Mouse (Mus musculus) gonadal fat pad, adult 2 months (tissue): Measurements from ENCODE around the gene Kctd20. TPM values are rescaled to one million over a fixed set of nuclear protein-coding genes. Genes with fewer than 3 reads are reported as not detected.
A peak's percentile ranks its signal among the peaks of the same experiment; 100 is the strongest.

Experiments
- DNase-seq: peaks from one replicate; pipeline ENCODE4 v3.0.0-alpha.2; 2012; ENCODE audit warnings: low read depth
- polyA plus RNA-seq: library from polyadenylated mRNA; depleted of rRNA; stranded (reverse); fragments of >200 nt; gene quantifications from 2 replicates; pipeline ENCODE4 v1.2.3, GENCODE M21; 2012; rRNA removed

Gene Kctd20
- 32.9 and 37.7 TPM in 2 replicates for polyA plus RNA-seq

DNA sequence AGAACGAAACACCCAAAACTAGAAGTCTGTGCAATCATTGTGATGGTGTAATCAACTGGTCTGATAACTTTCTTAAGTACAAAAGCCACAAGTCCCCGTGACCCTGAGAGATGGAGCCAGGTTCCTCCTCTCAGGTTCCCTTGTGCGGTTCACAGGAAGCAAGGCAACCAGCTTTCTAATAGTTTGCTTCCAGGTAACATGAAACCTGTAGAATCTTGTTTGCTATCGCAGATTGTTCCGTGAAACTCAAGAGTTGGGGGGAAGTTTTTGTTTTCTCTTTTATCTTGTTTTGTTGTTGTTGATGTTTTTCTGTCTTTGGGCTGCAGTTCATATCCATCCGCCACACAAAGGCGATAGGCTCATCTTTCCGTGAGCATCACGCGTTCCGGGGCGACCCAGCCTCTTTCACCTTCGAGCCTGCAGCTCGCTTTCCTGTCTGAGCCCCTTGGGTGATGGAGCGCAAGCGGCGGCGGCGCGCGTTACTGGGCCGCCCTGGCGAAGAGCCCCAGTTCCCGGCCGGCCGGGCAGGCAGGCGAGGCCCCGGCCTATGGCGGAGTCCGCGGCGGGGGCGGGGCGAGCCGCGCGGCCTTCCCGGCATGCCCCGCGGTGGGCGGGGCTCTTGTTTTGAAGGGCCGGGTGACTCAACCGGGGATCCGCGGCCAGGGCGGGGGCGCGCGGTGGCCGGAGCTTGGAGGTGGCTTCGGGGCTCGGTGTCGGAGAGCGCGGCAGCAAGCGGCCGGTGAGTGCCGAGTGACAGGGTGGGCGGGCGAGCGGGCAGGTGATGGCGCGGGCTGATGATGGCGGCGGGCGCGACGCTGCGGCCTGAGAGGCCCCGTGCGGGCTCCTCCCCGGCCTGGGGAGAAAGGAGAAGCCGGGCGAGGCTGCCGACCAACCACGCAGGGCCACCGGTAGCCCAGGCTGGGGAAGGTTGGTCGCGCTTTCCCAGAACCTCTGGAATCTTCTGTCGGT is at the start of gene Kctd20:
Gene Kctd20, plus strand, starts transcription at position 120 of the 969 bp plus-strand sequence.
- DNase-seq, result peak; percentile 46

- DNase-seq, result no peak
Observed at GRCm38 (mm10) chr17:28904546-28905376, 47.0 kb upstream of the Kctd20 start.

- no peak for DNase-seq
Observed at GRCm38 (mm10) chr17:28905377-28905916, 46.3 kb upstream of the Kctd20 start.

DNA sequence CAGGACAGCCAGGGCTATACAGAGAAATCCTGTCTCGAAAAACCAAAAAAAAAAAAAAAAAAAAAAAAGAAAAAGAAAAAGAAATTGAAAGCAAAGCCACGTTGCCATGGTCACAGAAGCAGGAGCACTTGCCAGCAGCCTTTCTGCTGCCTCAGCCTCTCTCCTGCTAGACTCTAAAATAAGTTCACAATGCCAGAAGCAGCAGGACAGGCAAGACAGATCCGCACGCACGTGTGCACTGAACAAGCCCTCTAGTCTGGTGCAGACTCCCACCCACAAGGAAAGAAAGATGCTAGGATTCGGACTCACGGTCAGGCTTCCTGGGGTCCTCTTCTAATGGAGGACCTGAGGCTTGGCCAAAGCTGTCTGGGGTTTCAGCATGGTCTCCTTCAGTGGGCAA is 43.8 kb upstream of the Kctd20 start:
- no peak for DNase-seq

- no peak for DNase-seq
Observed at GRCm38 (mm10) chr17:28909252-28909941, 42.4 kb upstream of the Kctd20 start.

DNA sequence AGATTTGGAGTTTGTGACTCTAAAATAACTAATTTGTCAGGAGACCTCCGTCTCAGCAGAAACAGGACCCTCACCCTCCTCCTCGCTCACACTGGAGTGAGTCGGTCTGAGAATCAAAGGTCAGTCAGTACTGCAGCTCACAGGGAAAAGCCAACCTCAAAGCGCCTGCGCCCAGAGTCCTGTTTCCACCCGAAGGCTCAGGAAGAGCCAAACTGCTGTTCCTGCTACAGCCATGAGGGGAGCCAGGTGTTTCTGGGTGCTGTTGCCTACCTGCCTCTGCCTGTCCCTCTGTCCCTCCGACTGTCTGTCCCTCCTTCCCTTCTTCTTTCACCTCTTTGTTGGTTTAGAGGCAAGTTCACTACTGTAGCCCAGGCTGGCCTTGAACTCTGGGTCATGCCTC is 41.6 kb upstream of the Kctd20 start:
- no peak for DNase-seq

DNA sequence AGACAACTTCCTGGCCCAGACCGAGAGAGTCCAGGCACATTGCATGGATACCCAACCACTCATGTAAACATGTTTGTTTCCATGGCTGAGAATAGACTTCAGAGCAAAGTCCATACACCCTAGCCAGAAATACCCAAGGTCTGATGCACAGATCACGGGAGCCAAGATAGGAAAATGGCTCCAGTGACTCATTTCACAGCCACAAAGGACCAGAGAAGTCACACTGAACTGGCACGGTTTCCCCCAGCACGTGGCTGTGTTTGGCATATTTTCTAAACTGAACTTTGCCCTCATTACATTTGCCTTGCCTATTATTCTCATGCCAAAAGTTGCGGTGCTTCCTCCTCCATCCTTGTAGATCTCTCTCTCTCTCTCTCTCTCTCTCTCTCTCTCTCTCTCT is 38.5 kb upstream of the Kctd20 start:
- DNase-seq, result no peak

GRCm38 (mm10) chr17:28913940-28914339 is 37.8 kb upstream of the Kctd20 start:
- DNase-seq, result no peak

GRCm38 (mm10) chr17:28915060-28915628 is 36.6 kb upstream of the Kctd20 start, which contains the start of gene 4930539E08Rik:
4930539E08Rik (minus strand) TSS chr17:28915324.
- no peak for DNase-seq

DNA sequence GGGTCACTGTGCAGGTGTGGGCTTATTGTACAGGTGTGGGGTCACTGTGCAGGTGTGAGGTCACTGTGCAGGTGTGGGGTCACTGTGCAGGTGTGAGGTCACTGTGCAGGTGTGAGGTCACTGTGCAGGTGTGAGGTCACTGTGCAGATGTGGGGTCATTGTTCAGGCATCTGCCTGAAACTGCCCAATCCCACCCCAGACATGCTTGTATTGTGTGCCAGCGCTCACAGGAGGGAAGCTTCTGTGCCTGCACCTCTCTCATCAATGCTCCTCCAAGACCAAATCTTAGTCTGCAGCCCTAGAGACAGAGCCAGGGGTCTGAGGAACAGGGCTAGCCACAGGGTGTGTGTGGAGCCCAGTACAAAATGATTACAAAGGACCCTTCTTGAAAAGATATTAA is 35.2 kb upstream of the Kctd20 start:
- DNase-seq, result no peak

GRCm38 (mm10) chr17:28921086-28921485 is 30.7 kb upstream of the Kctd20 start:
- no peak for DNase-seq

DNA sequence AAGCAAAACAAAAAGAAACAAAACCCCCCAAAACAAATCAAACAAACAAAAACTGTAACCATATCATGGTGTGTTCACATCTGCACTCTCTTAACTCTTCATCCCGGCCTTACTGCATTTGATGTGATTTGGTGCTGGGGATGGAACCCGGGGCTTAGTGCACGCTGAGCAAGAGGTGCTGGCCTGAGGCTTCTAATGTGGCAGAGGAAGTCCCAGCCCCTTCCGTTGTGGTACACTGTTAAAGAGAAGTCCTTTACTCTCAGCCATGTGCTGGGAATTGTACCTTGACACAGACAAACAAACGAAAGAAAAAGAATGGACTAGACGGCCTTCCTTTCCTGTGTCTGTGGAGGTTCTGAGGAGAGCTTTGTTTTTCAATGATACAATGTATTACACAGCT is 29.7 kb upstream of the Kctd20 start:
- no peak for DNase-seq

- DNase-seq, result no peak
Observed at GRCm38 (mm10) chr17:28924957-28925595, 26.7 kb upstream of the Kctd20 start.

- DNase-seq, result no peak
Observed at GRCm38 (mm10) chr17:28926380-28926779, 25.4 kb upstream of the Kctd20 start.

GRCm38 (mm10) chr17:28926866-28927635 is 24.7 kb upstream of the Kctd20 start:
- no peak for DNase-seq

GRCm38 (mm10) chr17:28928004-28928403 is 23.7 kb upstream of the Kctd20 start:
- DNase-seq, result no peak

DNA sequence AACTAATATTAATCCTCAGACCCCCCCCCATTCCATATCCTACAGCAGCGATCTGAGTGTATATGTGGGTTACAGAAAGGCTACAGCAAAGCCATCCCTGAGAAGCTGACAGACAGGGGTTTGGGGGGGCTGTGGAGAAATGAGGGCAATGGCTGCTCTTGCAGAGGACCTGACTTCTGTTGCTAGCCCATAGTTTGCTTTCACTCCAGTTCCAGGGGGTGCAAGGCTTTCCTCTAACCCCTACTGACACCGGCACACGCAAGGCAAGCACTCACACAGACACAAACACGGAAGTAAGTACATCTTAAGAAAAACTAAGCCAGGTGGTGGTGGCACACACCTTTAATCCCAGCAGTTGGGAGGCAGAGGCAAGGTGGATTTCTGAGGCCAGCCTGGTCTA is 22.4 kb upstream of the Kctd20 start:
- DNase-seq, result no peak

DNA sequence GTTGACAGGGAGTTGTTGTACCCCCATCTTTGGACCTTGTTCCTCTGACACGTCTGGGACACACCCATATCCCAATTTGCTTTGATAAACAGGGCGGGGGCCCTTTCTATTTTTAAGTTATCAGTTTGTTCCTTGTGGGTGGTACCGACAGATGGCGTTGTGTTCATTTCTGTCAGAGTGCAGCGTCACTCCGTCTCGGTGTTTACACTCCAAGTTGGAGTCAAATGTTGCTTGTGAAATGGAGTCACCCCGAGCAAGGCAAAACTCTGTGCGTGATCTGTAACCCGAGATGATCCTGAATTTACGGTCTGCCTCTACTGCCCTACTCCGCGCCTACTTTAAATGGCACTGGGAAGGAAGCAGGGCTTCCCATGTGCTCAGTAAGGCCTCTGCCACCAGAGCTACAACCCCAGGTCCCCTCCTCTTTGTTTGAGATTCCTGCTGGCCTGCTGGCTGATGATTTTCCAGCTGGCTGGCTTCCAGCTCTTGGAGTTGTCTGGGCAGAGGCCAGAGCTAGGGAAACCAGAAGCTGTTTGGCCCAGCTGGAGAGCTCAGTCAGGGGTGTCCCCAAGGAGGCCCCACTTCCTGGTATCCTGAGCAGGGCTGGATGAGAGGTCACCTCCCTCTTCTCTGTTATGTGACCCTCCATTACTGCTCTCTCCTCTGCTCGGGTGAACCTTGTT is 21.2 kb upstream of the Kctd20 start:
- no peak for DNase-seq
